Mouse (Mus musculus) cerebral cortex, adult 2 months (tissue): Measurements from ENCODE around the gene Gm20388.

ENCODE experiments used
- WGBS: fragments of 180-500 bp; shearing (Covaris S2); methylation state at CpG from one replicate; pipeline ENCODE4 v1.1.7; 2018; 5-methylcytosine and 5-hydroxymethylcytosine counted together

Gm20388 gene

GRCm38 (mm10) chr8:122586749-122587148 lies 2676.1 kb downstream of the Gm20388 start:
- WGBS: 87% methylated on average over 10 of the region's 10 CpGs

- WGBS: 85% methylated on average over 12 of the region's 12 CpGs
Measured at GRCm38 (mm10) chr8:122593240-122593639, 2682.6 kb downstream of the Gm20388 start.

GRCm38 (mm10) chr8:122593783-122594507 lies 2683.3 kb downstream of the Gm20388 start:
- WGBS: 87% methylated on average over 19 of the region's 19 CpGs

GRCm38 (mm10) chr8:122596031-122596430 lies 2685.4 kb downstream of the Gm20388 start:
- WGBS: 69% methylated on average over 4 of the region's 4 CpGs

GRCm38 (mm10) chr8:122600666-122601065 lies 2690.0 kb downstream of the Gm20388 start:
- WGBS: 89% methylated on average over 9 of the region's 9 CpGs

GRCm38 (mm10) chr8:122604640-122605039 lies 2694.0 kb downstream of the Gm20388 start:
- WGBS: 75% methylated on average over 1 of the region's 1 CpGs

GRCm38 (mm10) chr8:122605367-122605766 lies 2694.7 kb downstream of the Gm20388 start:
- WGBS: 41% methylated on average over 4 of the region's 4 CpGs

GRCm38 (mm10) chr8:122606810-122607209 lies 2696.2 kb downstream of the Gm20388 start:
- WGBS: 72% methylated on average over 11 of the region's 12 CpGs

- WGBS: 47% methylated on average over 4 of the region's 4 CpGs
Measured at GRCm38 (mm10) chr8:122610209-122610608, 2699.6 kb downstream of the Gm20388 start.

- WGBS: 3% methylated on average over 20 of the region's 20 CpGs
Measured at GRCm38 (mm10) chr8:122610612-122611277, 2700.1 kb downstream of the Gm20388 start.

GRCm38 (mm10) chr8:122611295-122612133 lies 2700.9 kb downstream of the Gm20388 start, which contains the start of the genes Galns and Trappc2l:
Gene Galns, minus strand, starts transcription at chr8:122611463.
Gene Trappc2l, plus strand, starts transcription at chr8:122611640.
- WGBS: under 1% methylated on average over 50 of the region's 57 CpGs

GRCm38 (mm10) chr8:122616181-122616905 lies 2705.7 kb downstream of the Gm20388 start:
- 71% methylated on average over 9 of the region's 9 CpGs for WGBS

GRCm38 (mm10) chr8:122617947-122618546 lies 2707.4 kb downstream of the Gm20388 start:
- WGBS: 33% methylated on average over 5 of the region's 7 CpGs

- 84% methylated on average over 6 of the region's 6 CpGs for WGBS
Measured at GRCm38 (mm10) chr8:122618660-122619378, 2708.2 kb downstream of the Gm20388 start.

- WGBS: 46% methylated on average over 5 of the region's 5 CpGs
Measured at GRCm38 (mm10) chr8:122620446-122620845, 2709.8 kb downstream of the Gm20388 start.

GRCm38 (mm10) chr8:122622727-122623126 lies 2712.1 kb downstream of the Gm20388 start, which contains the start of gene Pabpn1l:
Gene Pabpn1l, minus strand, starts transcription at chr8:122622739.
- 89% methylated on average over 6 of the region's 6 CpGs for WGBS

GRCm38 (mm10) chr8:122623844-122624642 lies 2713.4 kb downstream of the Gm20388 start:
- WGBS: 91% methylated on average over 17 of the region's 17 CpGs

GRCm38 (mm10) chr8:122624653-122625052 lies 2714.0 kb downstream of the Gm20388 start:
- WGBS: 81% methylated on average over 5 of the region's 5 CpGs

- WGBS: 72% methylated on average over 9 of the region's 9 CpGs
Measured at GRCm38 (mm10) chr8:122625811-122626210, 2715.2 kb downstream of the Gm20388 start.
